Mouse (Mus musculus) CH12.LX (cell line): ENCODE data around the gene Clcc1.

Source experiments
- BHLHE40 ChIP-seq: IDR thresholded peaks from 2 replicates; pipeline ENCODE4 v1.6.1; 2011; ENCODE audit warnings: mild to moderate bottlenecking, low read depth, low read length, improper control_type of control experiment
- CTCF ChIP-seq, 2 experiments: IDR thresholded peaks in 1 of 2; conservative IDR thresholded peaks in 1 of 2; 2 replicates each; pipeline ENCODE4 v1.5.1; 2011 to 2012; ENCODE audit warnings: low read depth in 2 of 2, low read length in 2 of 2, improper control_type of control experiment in 1 of 2, inconsistent platforms in 1 of 2, mild to moderate bottlenecking in 1 of 2, moderate library complexity in 1 of 2
- E2F4 ChIP-seq: IDR thresholded peaks from 2 replicates; pipeline ENCODE4 v1.6.1; 2011; ENCODE audit warnings: low read depth, low read length, improper control_type of control experiment; ENCODE audit not compliant: insufficient replicate concordance
- EP300 ChIP-seq: IDR thresholded peaks from 2 replicates; pipeline ENCODE4 v1.6.1; 2011; ENCODE audit warnings: low read length, improper control_type of control experiment
- MXI1 ChIP-seq: IDR thresholded peaks from 2 replicates; pipeline ENCODE4 v1.6.1; 2011; ENCODE audit warnings: mild to moderate bottlenecking, low read depth, low read length, improper control_type of control experiment
- MYC ChIP-seq: IDR thresholded peaks from 2 replicates; pipeline ENCODE4 v1.6.1; 2011; ENCODE audit warnings: low read depth, mild to moderate bottlenecking, improper control_type of control experiment, low read length
- POLR2A ChIP-seq: IDR thresholded peaks from 2 replicates; pipeline ENCODE4 v1.6.1; 2011; ENCODE audit warnings: low read depth, mild to moderate bottlenecking, improper control_type of control experiment, low read length
- POLR2AphosphoS2 ChIP-seq: IDR thresholded peaks from 2 replicates; pipeline ENCODE4 v1.6.1; 2011; ENCODE audit warnings: low read depth, low read length, improper control_type of control experiment
- TCF12 ChIP-seq: IDR thresholded peaks from 2 replicates; pipeline ENCODE4 v1.6.1; 2014; ENCODE audit warnings: low read depth, mild to moderate bottlenecking, inconsistent platforms, low read length, improper control_type of control experiment
- UBTF ChIP-seq: IDR thresholded peaks from 2 replicates; pipeline ENCODE4 v1.6.1; 2012; ENCODE audit warnings: low read depth, mild to moderate bottlenecking, inconsistent platforms, low read length, improper control_type of control experiment, moderate library complexity
- USF1 ChIP-seq: IDR thresholded peaks from 2 replicates; pipeline ENCODE4 v1.6.1; 2014; ENCODE audit warnings: low read depth, mild to moderate bottlenecking, inconsistent platforms, low read length, improper control_type of control experiment
- ZC3H11A ChIP-seq: IDR thresholded peaks from 2 replicates; pipeline ENCODE4 v1.6.1; 2012; ENCODE audit warnings: low read depth, mild to moderate bottlenecking, inconsistent platforms, low read length, improper control_type of control experiment
- ZMIZ1 ChIP-seq: IDR thresholded peaks from 2 replicates; pipeline ENCODE4 v1.6.1; 2012; ENCODE audit warnings: low read depth, mild to moderate bottlenecking, inconsistent platforms, low read length, improper control_type of control experiment

- TF ChIP-seq POLR2A (no peak), CTCF (conservative IDR thresholded peaks at IDR 0.05 in 1 of 2, IDR thresholded peaks at IDR 0.05 in 1 of 2; ENCODE audit: low read depth in 2 of 2, low read length in 2 of 2) (no peak), ZC3H11A (no peak), EP300 (no peak), UBTF (no peak), BHLHE40 (no peak), POLR2AphosphoS2 (no peak), MXI1 (no peak), E2F4 (no peak), ZMIZ1 (no peak), TCF12 (no peak), USF1 (no peak), MYC (no peak)
These were observed 12.7 kb upstream of the Clcc1 start for GRCm38 (mm10) chr3:108640998-108641397.
